Mouse (Mus musculus) spleen, postnatal 36 days (tissue): ENCODE measurements around the gene Zg16.
A peak's percentile ranks its signal among the peaks of the same experiment; 100 is the strongest.
"Not testable (repeated sequence)": the region's sequence is repeated elsewhere in the genome, so short reads cannot be mapped to it uniquely, and the experiment has no call there.

Experiments
- DNase-seq, 2 experiments: peaks; one replicate each; pipeline ENCODE4 v3.0.0; 2022; ENCODE audit warnings: low spot score in 2 of 2, mixed read lengths in 1 of 2

The Zg16 gene

GRCm38 (mm10) chr7:127104560-127105332, 17.6 kb upstream of the Zg16 start:
- peak; percentile 71 to 80 for DNase-seq

- peak; percentile 52 to 58 for DNase-seq
These were observed 16.8 kb upstream of the Zg16 start for GRCm38 (mm10) chr7:127103960-127104359.

- DNase-seq, result no peak
These were observed 15.0 kb upstream of the Zg16 start for GRCm38 (mm10) chr7:127102148-127102547.

GRCm38 (mm10) chr7:127101451-127102016, 14.4 kb upstream of the Zg16 start:
- no peak for DNase-seq

GRCm38 (mm10) chr7:127099528-127099927, 12.4 kb upstream of the Zg16 start:
- DNase-seq, result no peak

- DNase-seq, result no peak
These were observed 11.8 kb upstream of the Zg16 start for GRCm38 (mm10) chr7:127098950-127099349.

- no peak for DNase-seq
These were observed 11.4 kb upstream of the Zg16 start for GRCm38 (mm10) chr7:127098521-127098920.

GRCm38 (mm10) chr7:127096456-127096855, 9.3 kb upstream of the Zg16 start:
- no peak for DNase-seq

GRCm38 (mm10) chr7:127093914-127094313, 6.8 kb upstream of the Zg16 start:
- DNase-seq, result no peak

GRCm38 (mm10) chr7:127091114-127091896, 4.2 kb upstream of the Zg16 start, which contains the start of gene AI467606:
TSS of gene AI467606 (plus strand) at chr7:127091359.
- peak; percentile 98 for DNase-seq

GRCm38 (mm10) chr7:127090154-127091113, 3.3 kb upstream of the Zg16 start:
- peak in 1 of 2 experiments; percentile 27 for DNase-seq

- peak; percentile 59 to 64 for DNase-seq
These were observed 2.0 kb upstream of the Zg16 start for GRCm38 (mm10) chr7:127088901-127089845.

- no peak for DNase-seq
These were observed 955 bp upstream of the Zg16 start for GRCm38 (mm10) chr7:127088083-127088482.

- DNase-seq, result not testable (repeated sequence)
These were observed 1.4 kb downstream of the Zg16 start for GRCm38 (mm10) chr7:127085751-127086150.

- no peak for DNase-seq
These were observed 2.3 kb downstream of the Zg16 start for GRCm38 (mm10) chr7:127084794-127085193.

- no peak for DNase-seq
These were observed 3.4 kb downstream of the Zg16 start for GRCm38 (mm10) chr7:127083689-127084088.

- DNase-seq, result no peak
These were observed 4.1 kb downstream of the Zg16 start for GRCm38 (mm10) chr7:127082995-127083394.

- no peak for DNase-seq
These were observed 4.9 kb downstream of the Zg16 start for GRCm38 (mm10) chr7:127082271-127082670.

GRCm38 (mm10) chr7:127080045-127080444, 7.1 kb downstream of the Zg16 start:
- peak in 1 of 2 experiments; percentile 15 for DNase-seq

GRCm38 (mm10) chr7:127077692-127078091, 9.4 kb downstream of the Zg16 start:
- DNase-seq, result peak; percentile 29 to 45
